Mouse (Mus musculus) megakaryocyte, embryonic 14.5 days (primary cell): ENCODE data around the gene Cd27. TPM values are rescaled to one million over a fixed set of nuclear protein-coding genes. Genes with fewer than 3 reads are reported as not detected.

Experiments used
- H3K27me3 ChIP-seq: replicated peaks from 2 replicates; pipeline ENCODE3; 2012; ENCODE audit warnings: inconsistent platforms
- H3K36me3 ChIP-seq: replicated peaks from 2 replicates; pipeline ENCODE3; 2012; ENCODE audit warnings: low read length, inconsistent platforms, mixed read lengths
- H3K4me1 ChIP-seq: 2 replicates; pipeline ENCODE4 v1.6.1; 2012; ENCODE audit warnings: inconsistent platforms
- H3K4me3 ChIP-seq: replicated peaks from 2 replicates; pipeline ENCODE3; 2012; ENCODE audit warnings: moderate library complexity, mild to moderate bottlenecking, inconsistent platforms
- H3K9me3 ChIP-seq: 2 replicates; pipeline ENCODE4 v1.6.1; 2012; ENCODE audit warnings: inconsistent platforms
- FLI1 ChIP-seq: IDR thresholded peaks from 2 replicates; pipeline ENCODE4 v1.6.1; 2012; ENCODE audit warnings: low read length, inconsistent platforms, mixed read lengths
- GATA1 ChIP-seq: IDR thresholded peaks from 3 replicates; pipeline ENCODE4 v1.6.1; 2012; ENCODE audit warnings: mixed read lengths, low read length, inconsistent platforms, borderline replicate concordance
- polyA plus RNA-seq: library from polyadenylated mRNA; stranded (reverse); fragments of >175 nt; gene quantifications from 2 replicates; pipeline ENCODE4 v1.2.3, GENCODE M21; 2012; ENCODE audit warnings: low replicate concordance; ENCODE audit not compliant: insufficient read depth

Gene Cd27
- polyA plus RNA-seq, 1 experiment = 1.3 TPM

- Histone ChIP-seq H3K4me3 (peak overlapping the region; percentile 96), H3K36me3 (peaks cover 47% of the 10 kb centered on the region), H3K9me3 (no peaks in the 10 kb centered on the region), H3K27me3 (no peaks in the 10 kb centered on the region), H3K4me1 (peaks cover 80% of the 10 kb centered on the region)
- TF ChIP-seq FLI1 (no peak), GATA1 (no peak)
Measured at GRCm38 (mm10) chr6:125232516-125232915, 4.3 kb downstream of the Cd27 start.

- Histone ChIP-seq H3K4me1 (peaks cover 75% of the 10 kb centered on the region), H3K4me3 (peak overlapping the region; percentile 96), H3K36me3 (peaks cover 45% of the 10 kb centered on the region), H3K9me3 (no peaks in the 10 kb centered on the region), H3K27me3 (no peaks in the 10 kb centered on the region)
- TF ChIP-seq GATA1 = no peak
- TF ChIP-seq FLI1 = no peak
Measured at GRCm38 (mm10) chr6:125232045-125232437, 4.8 kb downstream of the Cd27 start.

DNA sequence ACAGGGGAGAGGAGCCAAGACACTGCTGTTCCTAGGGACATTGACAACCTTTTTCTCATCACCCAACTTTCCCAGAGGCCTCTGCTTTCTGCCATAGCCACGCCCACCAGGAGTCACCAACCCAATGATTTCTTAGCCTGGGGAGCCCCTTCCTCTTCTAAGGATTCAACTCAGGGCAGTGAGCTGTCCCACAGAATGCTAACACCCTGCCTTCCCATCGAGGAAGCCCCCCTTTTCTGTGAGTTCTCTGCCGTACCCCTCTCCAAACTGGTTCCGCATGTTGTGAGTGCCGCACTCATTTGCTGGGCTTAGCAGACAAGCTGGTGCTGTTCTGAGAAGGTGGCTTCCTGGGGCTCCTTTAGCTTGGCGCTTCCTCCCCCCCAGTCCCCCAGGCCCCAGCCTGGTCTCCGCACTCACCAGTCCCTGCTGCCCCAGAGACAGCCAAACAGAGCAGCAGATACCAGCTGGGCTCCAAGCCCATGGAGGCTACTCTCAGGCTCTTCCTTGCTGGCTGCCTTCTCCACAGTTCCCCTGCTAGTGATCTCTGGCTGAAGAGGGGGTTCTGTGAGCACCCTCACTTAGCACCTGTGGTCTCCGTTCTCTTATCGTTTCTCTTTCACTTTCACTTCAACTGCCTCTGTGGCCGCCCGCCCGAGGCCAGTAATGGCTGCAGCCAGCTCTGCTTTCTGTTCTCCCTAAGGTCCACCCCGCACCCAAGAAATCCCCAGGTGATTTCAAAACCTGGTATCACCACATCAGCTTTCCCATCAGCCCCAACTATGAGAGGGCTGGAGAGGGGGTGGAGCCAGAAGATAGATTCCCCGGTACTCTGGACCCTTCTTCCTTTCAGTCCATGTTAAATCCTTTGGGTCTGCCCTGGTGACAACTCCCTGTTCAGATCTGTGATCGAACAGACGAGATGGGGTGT, 5.4 kb downstream of the Cd27 start, which contains the start of gene Tapbpl:
TSS of gene Tapbpl (minus strand) at position 744 of the 928 bp plus-strand sequence.
- Histone ChIP-seq H3K4me1 (peaks cover 69% of the 10 kb centered on the region), H3K9me3 (no peaks in the 10 kb centered on the region), H3K4me3 (peak within 1 kb of the TSS; percentile 96), H3K36me3 (peaks cover 45% of the 10 kb centered on the region), H3K27me3 (no peaks in the 10 kb centered on the region)
- TF ChIP-seq FLI1 = no peak
- TF ChIP-seq GATA1 = no peak

- no peaks in the 10 kb centered on the region for H3K27me3 ChIP-seq
- peaks cover 45% of the 10 kb centered on the region for H3K36me3 ChIP-seq
- H3K4me1 ChIP-seq = peaks cover 61% of the 10 kb centered on the region
- no peaks in the 10 kb centered on the region for H3K9me3 ChIP-seq
- TF ChIP-seq GATA1 (no peak), FLI1 (no peak)
- peak overlapping the region; percentile 96 for H3K4me3 ChIP-seq
Measured at GRCm38 (mm10) chr6:125230571-125230970, 6.2 kb downstream of the Cd27 start.

GRCm38 (mm10) chr6:125225518-125226115, 11.2 kb downstream of the Cd27 start:
- TF ChIP-seq GATA1 (no peak), FLI1 (no peak)
- H3K27me3 ChIP-seq = no peaks in the 10 kb centered on the region
- H3K36me3 ChIP-seq = peaks cover 81% of the 10 kb centered on the region
- H3K4me1 ChIP-seq = peaks cover 23% of the 10 kb centered on the region
- no peak overlapping the region for H3K4me3 ChIP-seq
- no peaks in the 10 kb centered on the region for H3K9me3 ChIP-seq

DNA sequence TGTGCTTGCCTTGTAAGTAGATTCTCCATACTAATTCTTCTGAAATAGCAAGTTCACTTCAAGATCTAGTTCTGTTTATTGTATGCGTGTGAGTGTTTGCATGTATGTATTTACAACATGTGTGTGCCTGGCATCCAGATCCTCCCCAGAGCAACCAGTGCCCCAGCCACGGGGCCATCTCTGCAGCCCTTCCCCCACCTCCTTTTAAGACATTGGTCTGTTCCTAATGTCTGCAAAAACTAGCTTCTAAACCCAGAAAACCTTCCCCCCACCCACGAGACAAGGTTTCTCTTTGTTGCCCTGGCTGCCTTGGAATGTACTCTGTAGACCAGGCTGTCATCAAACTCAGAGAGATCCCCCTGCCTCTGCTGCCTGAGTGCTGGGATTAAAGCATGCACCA, 14.2 kb downstream of the Cd27 start:
- Histone ChIP-seq H3K36me3 (peaks cover 96% of the 10 kb centered on the region), H3K4me1 (peaks cover 19% of the 10 kb centered on the region), H3K9me3 (no peaks in the 10 kb centered on the region), H3K27me3 (no peaks in the 10 kb centered on the region), H3K4me3 (no peak overlapping the region)
- TF ChIP-seq GATA1 (no peak), FLI1 (no peak)

GRCm38 (mm10) chr6:125222146-125222545, 14.7 kb downstream of the Cd27 start:
- Histone ChIP-seq H3K4me1 (peaks cover 19% of the 10 kb centered on the region), H3K4me3 (no peak overlapping the region), H3K36me3 (peaks cover 94% of the 10 kb centered on the region), H3K9me3 (no peaks in the 10 kb centered on the region), H3K27me3 (no peaks in the 10 kb centered on the region)
- no peak for TF ChIP-seq GATA1
- no peak for TF ChIP-seq FLI1

GRCm38 (mm10) chr6:125221115-125221745, 15.6 kb downstream of the Cd27 start:
- Histone ChIP-seq H3K4me3 (no peak overlapping the region), H3K36me3 (peaks cover 85% of the 10 kb centered on the region), H3K27me3 (no peaks in the 10 kb centered on the region), H3K4me1 (peaks cover 28% of the 10 kb centered on the region), H3K9me3 (no peaks in the 10 kb centered on the region)
- TF ChIP-seq FLI1 (no peak), GATA1 (no peak)

GRCm38 (mm10) chr6:125218963-125219362, 17.8 kb downstream of the Cd27 start:
- TF ChIP-seq FLI1 (no peak), GATA1 (no peak)
- Histone ChIP-seq H3K9me3 (no peaks in the 10 kb centered on the region), H3K4me3 (no peak overlapping the region), H3K27me3 (no peaks in the 10 kb centered on the region), H3K4me1 (peaks cover 36% of the 10 kb centered on the region), H3K36me3 (peaks cover 65% of the 10 kb centered on the region)
